Mouse (Mus musculus) right cerebral cortex, adult 18-20 months (tissue): ENCODE results near the gene Fbxo46.
"Not testable (repeated sequence)": the region's sequence is repeated elsewhere in the genome, so short reads cannot be mapped to it uniquely, and the experiment has no call there.

Experiments used
- DNase-seq: peaks from one replicate; pipeline ENCODE4 v3.0.0; 2022; ENCODE audit warnings: mixed read lengths

Fbxo46 gene

GRCm38 (mm10) chr7:19119631-19120429 is at the start of gene Fbxo46:
TSS of gene Fbxo46 (plus strand) at chr7:19119859.
- DNase-seq, result peak; percentile 96

- DNase-seq, result not testable (repeated sequence)
Observed at GRCm38 (mm10) chr7:19071024-19071423, 48.6 kb upstream of the Fbxo46 start.

GRCm38 (mm10) chr7:19073504-19073903 is 46.2 kb upstream of the Fbxo46 start:
- DNase-seq, result no peak

- no peak for DNase-seq
Observed at GRCm38 (mm10) chr7:19074494-19074893, 45.2 kb upstream of the Fbxo46 start.

- no peak for DNase-seq
Observed at GRCm38 (mm10) chr7:19075231-19075630, 44.4 kb upstream of the Fbxo46 start.

- DNase-seq, result peak; percentile 97
Observed at GRCm38 (mm10) chr7:19075723-19076585, 43.7 kb upstream of the Fbxo46 start, which contains the start of gene Dmwd. TSS of gene Dmwd (plus strand) at chr7:19076227.

GRCm38 (mm10) chr7:19076586-19076991 is 43.1 kb upstream of the Fbxo46 start:
- DNase-seq, result no peak

- no peak for DNase-seq
Observed at GRCm38 (mm10) chr7:19077761-19078160, 41.9 kb upstream of the Fbxo46 start.

- no peak for DNase-seq
Observed at GRCm38 (mm10) chr7:19078732-19079131, 40.9 kb upstream of the Fbxo46 start.

- no peak for DNase-seq
Observed at GRCm38 (mm10) chr7:19080451-19080950, 39.2 kb upstream of the Fbxo46 start.

GRCm38 (mm10) chr7:19082171-19082570 is 37.5 kb upstream of the Fbxo46 start:
- no peak for DNase-seq

- DNase-seq, result no peak
Observed at GRCm38 (mm10) chr7:19083096-19083495, 36.6 kb upstream of the Fbxo46 start.

- DNase-seq, result no peak
Observed at GRCm38 (mm10) chr7:19083701-19084100, 36.0 kb upstream of the Fbxo46 start, which contains the start of gene Dmpk. TSS of gene Dmpk (plus strand) at chr7:19083849.

GRCm38 (mm10) chr7:19084277-19084771 is 35.3 kb upstream of the Fbxo46 start:
- no peak for DNase-seq

- no peak for DNase-seq
Observed at GRCm38 (mm10) chr7:19084921-19085473, 34.7 kb upstream of the Fbxo46 start.

GRCm38 (mm10) chr7:19085495-19085894 is 34.2 kb upstream of the Fbxo46 start:
- no peak for DNase-seq

GRCm38 (mm10) chr7:19086042-19086441 is 33.6 kb upstream of the Fbxo46 start:
- DNase-seq, result no peak

GRCm38 (mm10) chr7:19086760-19087159 is 32.9 kb upstream of the Fbxo46 start:
- no peak for DNase-seq

- DNase-seq, result peak; percentile 61
Observed at GRCm38 (mm10) chr7:19088813-19089212, 30.8 kb upstream of the Fbxo46 start.

- DNase-seq, result no peak
Observed at GRCm38 (mm10) chr7:19091913-19092312, 27.7 kb upstream of the Fbxo46 start.

- no peak for DNase-seq
Observed at GRCm38 (mm10) chr7:19092381-19093173, 27.1 kb upstream of the Fbxo46 start.

GRCm38 (mm10) chr7:19093174-19093521 is 26.5 kb upstream of the Fbxo46 start:
- DNase-seq, result peak; percentile 70
